Mouse (Mus musculus) MEL (cell line): Measurements from ENCODE around the gene Cwc25. TPM values are rescaled to one million over a fixed set of nuclear protein-coding genes. Genes with fewer than 3 reads are reported as not detected.

ENCODE experiments used
- DNase-seq: peaks from one replicate; pipeline ENCODE4 v3.0.0; 2011; ENCODE audit warnings: low read depth, low spot score
- H3K27ac ChIP-seq: 2 replicates; pipeline ENCODE4 v1.5.1; 2012; ENCODE audit warnings: low read depth, mild to moderate bottlenecking, control low read depth, low read length, moderate library complexity; ENCODE audit not compliant: control insufficient read depth
- H3K27me3 ChIP-seq, 2 experiments: fragments of 150-350 bp in 1 of 2; sonication (generic) in 1 of 2; 2 replicates each; pipeline ENCODE4 v1.6.1; 2012; ENCODE audit warnings: low read length in 2 of 2, mild to moderate bottlenecking in 2 of 2, improper control_type of control experiment in 1 of 2, moderate library complexity in 1 of 2; ENCODE audit not compliant: insufficient read depth in 2 of 2, control insufficient read depth in 1 of 2
- H3K36me3 ChIP-seq, 2 experiments: 2 replicates each; pipeline ENCODE4 v1.6.1; 2012 to 2014; ENCODE audit warnings: low read length in 2 of 2, improper control_type of control experiment in 1 of 2, inconsistent platforms in 1 of 2, mild to moderate bottlenecking in 1 of 2; ENCODE audit not compliant: insufficient read depth in 2 of 2, control insufficient read depth in 1 of 2
- H3K4me1 ChIP-seq, 2 experiments: fragments of 150-350 bp in 1 of 2; sonication (generic) in 1 of 2; 2 replicates each; pipeline ENCODE4 v1.6.1; 2012; ENCODE audit warnings: low read length in 2 of 2, improper control_type of control experiment in 1 of 2, mild to moderate bottlenecking in 1 of 2; ENCODE audit not compliant: insufficient read depth in 2 of 2, control insufficient read depth in 1 of 2
- H3K4me3 ChIP-seq, 2 experiments: fragments of 150-350 bp in 1 of 2; sonication (generic) in 1 of 2; 2 replicates each; pipeline ENCODE4 v1.5.1; 2012; ENCODE audit warnings: low read depth in 2 of 2, low read length in 2 of 2, mild to moderate bottlenecking in 2 of 2, moderate library complexity in 2 of 2, control low read depth in 1 of 2, improper control_type of control experiment in 1 of 2; ENCODE audit not compliant: control insufficient read depth in 1 of 2, insufficient read depth in 1 of 2
- H3K79me2 ChIP-seq: 2 replicates; pipeline ENCODE4 v1.6.1; 2012; ENCODE audit warnings: mild to moderate bottlenecking, low read length, moderate library complexity; ENCODE audit not compliant: control insufficient read depth, poor library complexity, insufficient read depth
- H3K9ac ChIP-seq: 2 replicates; pipeline ENCODE4 v1.6.1; 2012; ENCODE audit warnings: low read depth, mild to moderate bottlenecking, control low read depth, low read length, moderate library complexity; ENCODE audit not compliant: control insufficient read depth, poor library complexity, severe bottlenecking
- H3K9me3 ChIP-seq: fragments of 150-350 bp; sonication (generic); replicated peaks from 2 replicates; pipeline ENCODE4 v1.6.1; 2012; ENCODE audit warnings: mild to moderate bottlenecking, low read length, improper control_type of control experiment, moderate library complexity; ENCODE audit not compliant: insufficient read depth
- CHD1 ChIP-seq: IDR thresholded peaks from 2 replicates; pipeline ENCODE4 v1.6.1; 2012; ENCODE audit warnings: low read depth, mild to moderate bottlenecking, inconsistent platforms, low read length, improper control_type of control experiment
- CTCF ChIP-seq, 3 experiments: IDR thresholded peaks in 2 of 3; conservative IDR thresholded peaks in 1 of 3; 2 replicates each; pipeline ENCODE4 v1.5.1; 2011 to 2012; ENCODE audit warnings: low read length in 3 of 3, low read depth in 2 of 3, mild to moderate bottlenecking in 2 of 3, improper control_type of control experiment in 1 of 3, inconsistent platforms in 1 of 3, mixed read lengths in 1 of 3, moderate library complexity in 1 of 3; ENCODE audit not compliant: control insufficient read depth in 1 of 3, insufficient read depth in 1 of 3, poor library complexity in 1 of 3, severe bottlenecking in 1 of 3
- E2F4 ChIP-seq: IDR thresholded peaks from 2 replicates; pipeline ENCODE4 v1.6.1; 2011; ENCODE audit warnings: low read depth, low read length, improper control_type of control experiment, borderline replicate concordance
- EP300 ChIP-seq, 2 experiments: IDR thresholded peaks; 2 replicates each; pipeline ENCODE4 v1.6.1; 2011; ENCODE audit warnings: improper control_type of control experiment in 2 of 2, low read length in 2 of 2, low read depth in 1 of 2, mild to moderate bottlenecking in 1 of 2
- ETS1 ChIP-seq: IDR thresholded peaks from 2 replicates; pipeline ENCODE4 v1.6.1; 2012; ENCODE audit warnings: low read depth, mild to moderate bottlenecking, inconsistent platforms, low read length, improper control_type of control experiment, moderate library complexity
- GABPA ChIP-seq: IDR thresholded peaks from 2 replicates; pipeline ENCODE4 v1.6.1; 2012; ENCODE audit warnings: low read depth, mild to moderate bottlenecking, inconsistent platforms, low read length, improper control_type of control experiment, moderate library complexity
- GATA1 ChIP-seq: IDR thresholded peaks from 2 replicates; pipeline ENCODE4 v1.6.1; 2011; ENCODE audit warnings: low read depth, low read length, improper control_type of control experiment
- KAT2A ChIP-seq: conservative IDR thresholded peaks from 2 replicates; pipeline ENCODE4 v1.6.1; 2012; ENCODE audit warnings: low read depth, low read length, improper control_type of control experiment, inconsistent platforms
- MAX ChIP-seq: IDR thresholded peaks from 2 replicates; pipeline ENCODE4 v1.6.1; 2011; ENCODE audit warnings: low read length, improper control_type of control experiment
- MEF2A ChIP-seq: IDR thresholded peaks from 2 replicates; pipeline ENCODE4 v1.6.1; 2014; ENCODE audit warnings: low read depth, mild to moderate bottlenecking, inconsistent platforms, low read length, improper control_type of control experiment; ENCODE audit not compliant: poor library complexity, insufficient replicate concordance, severe bottlenecking; ENCODE audit errors: extremely low read depth
- NELFE ChIP-seq: IDR thresholded peaks from 2 replicates; pipeline ENCODE4 v1.6.1; 2011; ENCODE audit warnings: low read depth, low read length, improper control_type of control experiment
- NRF1 ChIP-seq: IDR thresholded peaks from 2 replicates; pipeline ENCODE4 v1.6.1; 2014; ENCODE audit warnings: low read depth, mild to moderate bottlenecking, inconsistent platforms, low read length, improper control_type of control experiment, moderate library complexity; ENCODE audit not compliant: poor library complexity, insufficient read depth, severe bottlenecking
- POLR2A ChIP-seq, 2 experiments: IDR thresholded peaks; 2 replicates each; pipeline ENCODE4 v1.6.1; 2011 to 2012; ENCODE audit warnings: low read length in 2 of 2, mild to moderate bottlenecking in 2 of 2, control low read depth in 1 of 2, improper control_type of control experiment in 1 of 2, low read depth in 1 of 2, moderate library complexity in 1 of 2; ENCODE audit not compliant: control insufficient read depth in 1 of 2, insufficient read depth in 1 of 2, poor library complexity in 1 of 2
- POLR2AphosphoS2 ChIP-seq: IDR thresholded peaks from 2 replicates; pipeline ENCODE4 v1.6.1; 2011; ENCODE audit warnings: low read length, improper control_type of control experiment
- POLR2AphosphoS5 ChIP-seq: IDR thresholded peaks from 2 replicates; pipeline ENCODE4 v1.6.1; 2012; ENCODE audit warnings: low read depth, borderline replicate concordance, mild to moderate bottlenecking, inconsistent platforms, low read length, moderate library complexity, mixed read lengths
- RAD21 ChIP-seq: IDR thresholded peaks from 2 replicates; pipeline ENCODE4 v1.6.1; 2011; ENCODE audit warnings: mild to moderate bottlenecking, low read depth, low read length, improper control_type of control experiment
- RCOR1 ChIP-seq: IDR thresholded peaks from 2 replicates; pipeline ENCODE4 v1.6.1; 2012; ENCODE audit warnings: low read depth, mild to moderate bottlenecking, inconsistent platforms, low read length, improper control_type of control experiment
- SIN3A ChIP-seq: IDR thresholded peaks from 2 replicates; pipeline ENCODE4 v1.6.1; 2012; ENCODE audit warnings: low read length, improper control_type of control experiment, inconsistent platforms
- SMC3 ChIP-seq: IDR thresholded peaks from 2 replicates; pipeline ENCODE4 v1.6.1; 2011; ENCODE audit warnings: low read depth, low read length, improper control_type of control experiment
- TBP ChIP-seq: IDR thresholded peaks from 2 replicates; pipeline ENCODE4 v1.8.0; 2011; ENCODE audit warnings: low read depth, low read length, improper control_type of control experiment
- TCF12 ChIP-seq: IDR thresholded peaks from 2 replicates; pipeline ENCODE4 v1.6.1; 2014; ENCODE audit warnings: low read depth, mild to moderate bottlenecking, inconsistent platforms, low read length, improper control_type of control experiment, moderate library complexity
- UBTF ChIP-seq: IDR thresholded peaks from 2 replicates; pipeline ENCODE4 v1.6.1; 2012; ENCODE audit warnings: low read depth, mild to moderate bottlenecking, inconsistent platforms, low read length, improper control_type of control experiment, moderate library complexity, borderline replicate concordance; ENCODE audit not compliant: insufficient read depth
- USF1 ChIP-seq: IDR thresholded peaks from 2 replicates; pipeline ENCODE4 v1.6.1; 2014; ENCODE audit warnings: low read depth, mild to moderate bottlenecking, inconsistent platforms, low read length, improper control_type of control experiment, moderate library complexity
- USF2 ChIP-seq, 2 experiments: IDR thresholded peaks; 2 replicates each; pipeline ENCODE4 v1.6.1; 2011 to 2012; ENCODE audit warnings: improper control_type of control experiment in 2 of 2, low read length in 2 of 2, borderline replicate concordance in 1 of 2, inconsistent platforms in 1 of 2, low read depth in 1 of 2, mild to moderate bottlenecking in 1 of 2; ENCODE audit not compliant: insufficient read depth in 1 of 2
- ZC3H11A ChIP-seq: IDR thresholded peaks from 2 replicates; pipeline ENCODE4 v1.6.1; 2012; ENCODE audit warnings: low read depth, mild to moderate bottlenecking, inconsistent platforms, low read length, improper control_type of control experiment
- ZKSCAN1 ChIP-seq: IDR thresholded peaks from 2 replicates; pipeline ENCODE4 v1.6.1; 2012; ENCODE audit warnings: low read depth, mild to moderate bottlenecking, inconsistent platforms, low read length, improper control_type of control experiment, moderate library complexity
- ZMIZ1 ChIP-seq: IDR thresholded peaks from 2 replicates; pipeline ENCODE4 v1.6.1; 2012; ENCODE audit warnings: low read depth, mild to moderate bottlenecking, inconsistent platforms, low read length, improper control_type of control experiment, moderate library complexity
- polyA plus RNA-seq, 2 experiments: library from polyadenylated mRNA; stranded (reverse) in 1 of 2; unstranded in 1 of 2; fragments of >175 nt in 1 of 2; fragments of >200 nt in 1 of 2; gene quantifications; 2 replicates each; pipeline versions ENCODE4 v1.2.1 to v1.2.4; 2012; ENCODE audit warnings: low replicate concordance in 2 of 2, low read depth in 1 of 2; ENCODE audit not compliant: insufficient read length in 2 of 2, insufficient read depth in 1 of 2, missing spikeins in 1 of 2
- total RNA-seq: library from RNA; depleted of rRNA; stranded (reverse); fragments of 300-350 nt; gene quantifications from 2 replicates; pipeline ENCODE4 v1.2.3, GENCODE M21; 2012

Gene Cwc25
- total and polyA plus RNA-seq, 3 experiments: 16.7 to 20.8 TPM; not detected in 1

DNA sequence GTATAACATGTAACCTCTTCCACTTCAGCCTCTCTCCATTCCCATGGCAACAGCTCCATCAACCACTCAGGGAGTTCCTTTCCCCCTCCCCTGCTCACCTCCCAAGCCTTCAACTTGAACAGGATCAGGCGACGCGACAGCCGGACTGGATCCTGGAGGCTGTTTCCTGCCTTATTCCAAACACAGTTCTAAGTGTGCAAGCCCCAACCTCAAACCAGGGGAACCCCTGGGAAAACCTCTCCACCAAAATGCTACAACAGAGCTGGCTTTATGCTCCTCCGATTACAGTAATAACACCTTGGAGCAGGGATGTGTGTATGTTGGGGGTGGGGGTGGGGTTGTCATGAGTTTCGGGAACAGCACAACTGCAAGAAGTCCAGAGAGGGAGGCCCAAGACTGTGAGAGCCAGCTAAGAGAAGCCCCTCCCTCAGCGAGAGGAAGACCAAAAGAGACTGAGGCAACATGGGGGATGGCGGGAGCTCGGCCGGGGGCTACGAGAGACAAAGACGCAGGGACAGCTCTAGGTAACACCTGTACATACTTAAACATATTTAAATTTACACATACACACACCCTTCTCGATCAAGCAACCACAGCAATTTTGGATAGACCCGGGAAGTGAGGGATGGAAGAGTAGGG lies 68.3 kb downstream of the Cwc25 start:
- no peaks in the 10 kb centered on the region for H3K27me3 ChIP-seq
- H3K36me3 ChIP-seq: no peaks in the 10 kb centered on the region; a peak in 1 of 4 replicates
- H3K9me3 ChIP-seq: no peaks in the 10 kb centered on the region
- no peak for DNase-seq
- TF ChIP-seq KAT2A: no peak
- TF ChIP-seq SMC3: no peak
- TF ChIP-seq RCOR1: no peak
- TF ChIP-seq EP300 (IDR thresholded peaks at IDR 0.05; ENCODE audit: low read depth in 1 of 2, low read length in 2 of 2): no peak
- no peak for TF ChIP-seq UBTF
- TF ChIP-seq USF2 (IDR thresholded peaks at IDR 0.05; ENCODE audit: borderline replicate concordance in 1 of 2, insufficient read depth in 1 of 2, low read depth in 1 of 2, low read length in 2 of 2): no peak
- TF ChIP-seq ETS1: no peak
- TF ChIP-seq E2F4: no peak
- no peak for TF ChIP-seq POLR2AphosphoS5
- no peak for TF ChIP-seq MAX
- no peak for TF ChIP-seq RAD21
- no peak for TF ChIP-seq MEF2A
- no peak for TF ChIP-seq CTCF (IDR thresholded peaks at IDR 0.05 in 2 of 3, conservative IDR thresholded peaks at IDR 0.05 in 1 of 3; ENCODE audit: control insufficient read depth in 1 of 3, insufficient read depth in 1 of 3, low read depth in 2 of 3, low read length in 3 of 3, poor library complexity in 1 of 3, severe bottlenecking in 1 of 3)
- no peak for TF ChIP-seq TBP
- no peak for TF ChIP-seq POLR2A (IDR thresholded peaks at IDR 0.05; ENCODE audit: control insufficient read depth in 1 of 2, insufficient read depth in 1 of 2, low read depth in 1 of 2, low read length in 2 of 2, poor library complexity in 1 of 2)
- no peak for TF ChIP-seq NRF1
- no peak for TF ChIP-seq USF1
- no peak for TF ChIP-seq POLR2AphosphoS2
- TF ChIP-seq CHD1: no peak
- no peak overlapping the region; a peak in 1 of 4 replicates for H3K4me3 ChIP-seq
- peaks cover 0 to 13% of the 10 kb centered on the region in 2 experiments; a peak in 3 of 4 replicates for H3K4me1 ChIP-seq
- H3K27ac ChIP-seq: no peak overlapping the region
- H3K79me2 ChIP-seq: peaks cover 8% of the 10 kb centered on the region; the same call in 1 of the 2 replicates
- H3K9ac ChIP-seq: no peak overlapping the region; the same call in 1 of the 2 replicates

DNA sequence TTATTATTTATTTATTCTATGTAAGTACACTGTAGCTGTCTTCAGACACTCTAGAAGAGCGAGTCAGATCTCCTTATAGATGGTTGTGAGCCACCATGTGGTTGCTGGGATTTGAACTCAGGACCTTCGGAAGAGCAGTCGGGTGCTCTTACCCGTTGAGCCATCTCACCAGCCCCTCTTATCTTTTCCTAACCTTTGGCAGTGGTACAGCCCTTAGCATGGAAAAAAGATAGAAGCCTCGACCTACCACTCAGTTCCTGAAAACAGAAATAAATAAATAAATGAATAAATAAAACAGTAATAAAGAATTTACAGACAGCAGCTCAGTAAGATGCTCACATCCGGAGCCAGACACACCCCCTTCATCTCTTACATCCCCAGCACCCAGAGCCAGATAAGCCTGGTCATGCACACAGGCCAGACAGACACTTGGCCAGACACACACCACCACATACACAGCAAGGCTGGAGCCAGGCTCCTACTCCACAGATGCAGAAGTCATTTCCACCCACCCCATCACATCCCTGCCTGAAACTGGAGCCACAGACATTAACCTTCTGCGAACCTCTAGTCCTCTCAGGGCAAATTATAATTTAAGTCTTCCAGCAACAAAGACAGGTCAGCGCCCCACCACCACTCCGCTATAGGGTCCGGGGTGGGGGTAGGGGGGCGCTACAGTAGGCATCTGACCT lies 69.0 kb downstream of the Cwc25 start:
- no peaks in the 10 kb centered on the region for H3K27me3 ChIP-seq
- H3K36me3 ChIP-seq: no peaks in the 10 kb centered on the region; a peak in 1 of 4 replicates
- no peak overlapping the region for H3K9ac ChIP-seq
- H3K27ac ChIP-seq: no peak overlapping the region
- no peak overlapping the region for H3K4me3 ChIP-seq
- peaks cover 8% of the 10 kb centered on the region; the same call in 1 of the 2 replicates for H3K79me2 ChIP-seq
- TF ChIP-seq GABPA (no peak), ZKSCAN1 (no peak), POLR2AphosphoS5 (no peak), USF1 (no peak), UBTF (no peak), ZMIZ1 (no peak), ZC3H11A (no peak), GATA1 (peak; percentile 46; the same call in 1 of the 2 replicates), ETS1 (no peak), SMC3 (no peak), TBP (peak; percentile 94), MEF2A (no peak), POLR2A (IDR thresholded peaks at IDR 0.05; ENCODE audit: control insufficient read depth in 1 of 2, insufficient read depth in 1 of 2, low read depth in 1 of 2, low read length in 2 of 2, poor library complexity in 1 of 2) (no peak), NELFE (no peak), SIN3A (no peak), TCF12 (no peak)
- peaks cover 0 to 13% of the 10 kb centered on the region in 2 experiments; a peak in 3 of 4 replicates for H3K4me1 ChIP-seq
- no peaks in the 10 kb centered on the region for H3K9me3 ChIP-seq
- DNase-seq: peak; percentile 47
